Mouse (Mus musculus): ENCODE measurements around the gene Rtp2. TPM values are rescaled to one million over a fixed set of nuclear protein-coding genes. Genes with fewer than 3 reads are reported as not detected.
"Not testable (repeated sequence)": the region's sequence is repeated elsewhere in the genome, so short reads cannot be mapped to it uniquely, and the experiment has no call there.

The Rtp2 gene
- polyA plus RNA-seq, 1 experiment from 2014 or later = not detected

DNA sequence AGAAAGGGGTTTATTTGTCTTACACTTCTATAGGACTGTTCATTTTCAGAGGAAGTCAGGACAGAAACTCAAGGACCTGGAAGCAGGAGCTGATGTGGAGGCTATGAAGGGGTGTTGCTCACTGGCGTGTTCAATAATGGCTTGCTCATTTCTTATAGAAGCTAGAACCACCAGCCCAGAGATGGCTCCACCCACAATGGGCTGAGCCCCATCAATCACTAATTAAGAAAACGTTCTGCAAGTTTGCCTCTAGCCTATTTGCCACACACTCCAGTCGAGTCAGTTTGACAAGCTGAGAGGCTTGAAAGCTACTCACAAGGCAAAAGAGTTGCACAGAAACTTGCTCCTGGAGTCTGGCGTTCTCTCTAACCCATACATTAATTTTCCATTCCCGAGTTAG is 10.5 kb downstream of the Rtp2 start:
- H3K36me3 ChIP-seq (ENCODE audit: control insufficient read depth, insufficient read depth, low read length) = no peaks in the 10 kb centered on the region
- 73% methylated on average over 5 of the region's 5 CpGs for WGBS
- H3K27me3 ChIP-seq (ENCODE audit: control insufficient read depth, insufficient read depth, low read length) = no peaks in the 10 kb centered on the region
- H3K9ac ChIP-seq (ENCODE audit: low read length) = no peak overlapping the region
- H3K9me3 ChIP-seq (ENCODE audit: control insufficient read depth, low read length) = no peaks in the 10 kb centered on the region
- H3K4me1 ChIP-seq (ENCODE audit: control insufficient read depth in 2 of 2, insufficient read depth in 2 of 2, low read length in 2 of 2) = no peaks in the 10 kb centered on the region
- ATAC-seq (ENCODE audit: insufficient number of reproducible peaks, insufficient read depth, low FRiP score, low read depth) = no peak
- H3K27ac ChIP-seq (replicated peaks in 1 of 2; ENCODE audit: control insufficient read depth in 1 of 2, insufficient read depth in 1 of 2, low read depth in 2 of 2, low read length in 2 of 2) = no peak overlapping the region
- H3K4me2 ChIP-seq (ENCODE audit: low read length) = no peak overlapping the region
- H3K4me3 ChIP-seq (ENCODE audit: control insufficient read depth in 1 of 2, insufficient read depth in 1 of 2, low read depth in 1 of 2, low read length in 2 of 2) = no peak overlapping the region

DNA sequence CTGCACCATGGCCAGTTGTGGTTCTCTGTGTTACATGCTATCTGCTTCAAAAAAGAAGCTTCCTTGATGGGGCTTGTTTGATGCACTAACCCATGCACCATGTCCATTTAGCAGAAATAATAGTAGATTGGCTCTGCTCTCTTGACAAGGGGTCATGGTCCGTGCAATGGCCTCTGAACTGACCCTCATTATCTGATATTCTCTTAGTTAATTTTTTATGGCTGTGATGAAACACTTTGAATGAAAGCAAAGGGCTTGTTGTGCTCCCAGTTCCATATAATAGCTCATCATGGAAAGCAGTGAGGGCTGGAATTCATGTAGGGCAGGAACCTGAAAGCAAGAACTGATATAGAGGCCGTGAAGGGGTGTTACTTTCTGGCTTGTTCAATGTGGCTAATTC is 12.8 kb downstream of the Rtp2 start:
- no peak for ATAC-seq (ENCODE audit: insufficient number of reproducible peaks, insufficient read depth, low FRiP score, low read depth)
- Histone ChIP-seq H3K4me2 (ENCODE audit: low read length) (no peak overlapping the region), H3K36me3 (ENCODE audit: control insufficient read depth, insufficient read depth, low read length) (no peaks in the 10 kb centered on the region), H3K4me1 (ENCODE audit: control insufficient read depth in 2 of 2, insufficient read depth in 2 of 2, low read length in 2 of 2) (no peaks in the 10 kb centered on the region), H3K27me3 (ENCODE audit: control insufficient read depth, insufficient read depth, low read length) (no peaks in the 10 kb centered on the region), H3K27ac (replicated peaks in 1 of 2; ENCODE audit: control insufficient read depth in 1 of 2, insufficient read depth in 1 of 2, low read depth in 2 of 2, low read length in 2 of 2) (no peak overlapping the region), H3K9me3 (ENCODE audit: control insufficient read depth, low read length) (no peaks in the 10 kb centered on the region), H3K4me3 (ENCODE audit: control insufficient read depth in 1 of 2, insufficient read depth in 1 of 2, low read depth in 1 of 2, low read length in 2 of 2) (no peak overlapping the region), H3K9ac (ENCODE audit: low read length) (no peak overlapping the region)
- WGBS = 68% methylated on average over 2 of the region's 2 CpGs

DNA sequence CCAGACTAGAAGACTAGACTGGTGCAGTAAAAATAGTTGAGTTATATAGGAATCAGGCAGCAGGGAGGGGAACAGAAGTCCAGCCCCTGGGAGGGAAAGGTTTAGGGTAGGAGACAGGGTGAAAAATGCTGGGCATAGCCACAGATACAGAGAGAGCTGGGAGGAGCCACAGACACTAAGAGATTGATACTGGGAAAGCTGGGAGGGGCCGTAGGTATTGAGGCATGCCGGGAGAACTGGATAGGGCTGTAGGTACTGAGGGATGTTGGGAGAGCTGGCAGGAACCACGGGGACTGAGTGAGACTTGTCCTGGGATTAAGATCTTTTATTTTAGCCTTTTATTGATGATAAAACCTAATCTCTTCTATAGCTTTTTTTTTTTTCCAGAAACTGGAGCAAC is 18.8 kb downstream of the Rtp2 start:
- ATAC-seq (ENCODE audit: insufficient number of reproducible peaks, insufficient read depth, low FRiP score, low read depth) = no peak
- Histone ChIP-seq H3K36me3 (ENCODE audit: control insufficient read depth, insufficient read depth, low read length) (no peaks in the 10 kb centered on the region), H3K27me3 (ENCODE audit: control insufficient read depth, insufficient read depth, low read length) (no peaks in the 10 kb centered on the region), H3K27ac (replicated peaks in 1 of 2; ENCODE audit: control insufficient read depth in 1 of 2, insufficient read depth in 1 of 2, low read depth in 2 of 2, low read length in 2 of 2) (no peak overlapping the region), H3K9me3 (ENCODE audit: control insufficient read depth, low read length) (no peaks in the 10 kb centered on the region), H3K9ac (ENCODE audit: low read length) (no peak overlapping the region), H3K4me2 (ENCODE audit: low read length) (no peak overlapping the region), H3K4me1 (ENCODE audit: control insufficient read depth in 2 of 2, insufficient read depth in 2 of 2, low read length in 2 of 2) (no peaks in the 10 kb centered on the region), H3K4me3 (ENCODE audit: control insufficient read depth in 1 of 2, insufficient read depth in 1 of 2, low read depth in 1 of 2, low read length in 2 of 2) (no peak overlapping the region)
- 24% methylated on average over 3 of the region's 3 CpGs for WGBS

DNA sequence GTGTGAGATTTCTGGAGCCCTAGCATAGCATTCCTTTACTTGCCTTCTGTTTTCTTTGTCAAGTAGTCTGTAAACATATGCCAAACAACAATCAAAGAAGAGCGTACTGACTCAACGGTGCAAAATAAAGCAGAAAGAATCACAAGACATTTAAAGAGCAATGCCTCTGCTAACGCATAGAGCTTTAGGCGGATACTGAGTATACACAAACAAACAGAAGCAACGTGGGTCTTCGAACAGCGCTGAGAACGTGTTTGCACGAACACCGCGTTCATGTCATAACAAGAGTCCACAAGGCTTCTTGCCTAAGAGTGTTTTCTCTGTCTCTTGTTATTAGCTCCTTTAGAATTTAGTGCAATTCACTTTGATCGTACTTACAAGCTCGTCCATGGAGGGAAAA is 19.5 kb downstream of the Rtp2 start:
- 78% methylated on average over 13 of the region's 13 CpGs for WGBS
- no peak overlapping the region for H3K9ac ChIP-seq (ENCODE audit: low read length)
- no peak overlapping the region for H3K27ac ChIP-seq (replicated peaks in 1 of 2; ENCODE audit: control insufficient read depth in 1 of 2, insufficient read depth in 1 of 2, low read depth in 2 of 2, low read length in 2 of 2)
- H3K9me3 ChIP-seq (ENCODE audit: control insufficient read depth, low read length) = no peaks in the 10 kb centered on the region
- H3K4me1 ChIP-seq (ENCODE audit: control insufficient read depth in 2 of 2, insufficient read depth in 2 of 2, low read length in 2 of 2) = no peaks in the 10 kb centered on the region
- no peak overlapping the region for H3K4me3 ChIP-seq (ENCODE audit: control insufficient read depth in 1 of 2, insufficient read depth in 1 of 2, low read depth in 1 of 2, low read length in 2 of 2)
- no peaks in the 10 kb centered on the region for H3K27me3 ChIP-seq (ENCODE audit: control insufficient read depth, insufficient read depth, low read length)
- no peaks in the 10 kb centered on the region for H3K36me3 ChIP-seq (ENCODE audit: control insufficient read depth, insufficient read depth, low read length)
- ATAC-seq (ENCODE audit: insufficient number of reproducible peaks, insufficient read depth, low FRiP score, low read depth) = no peak
- H3K4me2 ChIP-seq (ENCODE audit: low read length) = no peak overlapping the region

- not testable (repeated sequence) for ATAC-seq (ENCODE audit: insufficient number of reproducible peaks, insufficient read depth, low FRiP score, low read depth)
- WGBS = 69% methylated on average over 3 of the region's 3 CpGs
Measured at GRCm38 (mm10) chr16:23909015-23909354, 23.2 kb downstream of the Rtp2 start.

GRCm38 (mm10) chr16:23908076-23909014 is 23.8 kb downstream of the Rtp2 start:
- not testable (repeated sequence) for H3K4me2 ChIP-seq (ENCODE audit: low read length); H3K27me3 ChIP-seq (ENCODE audit: control insufficient read depth, insufficient read depth, low read length); H3K27ac ChIP-seq (replicated peaks in 1 of 2; ENCODE audit: control insufficient read depth in 1 of 2, insufficient read depth in 1 of 2, low read depth in 2 of 2, low read length in 2 of 2); H3K9ac ChIP-seq (ENCODE audit: low read length); H3K9me3 ChIP-seq (ENCODE audit: control insufficient read depth, low read length); H3K4me3 ChIP-seq (ENCODE audit: control insufficient read depth in 1 of 2, insufficient read depth in 1 of 2, low read depth in 1 of 2, low read length in 2 of 2); H3K4me1 ChIP-seq (ENCODE audit: control insufficient read depth in 2 of 2, insufficient read depth in 2 of 2, low read length in 2 of 2); ATAC-seq (ENCODE audit: insufficient number of reproducible peaks, insufficient read depth, low FRiP score, low read depth); H3K36me3 ChIP-seq (ENCODE audit: control insufficient read depth, insufficient read depth, low read length)
- 86% methylated on average over 9 of the region's 9 CpGs for WGBS

More at GRCm38 (mm10) chr16:23909015-23909354, 23.2 kb downstream of the Rtp2 start:
- H3K9me3 ChIP-seq (ENCODE audit: control insufficient read depth, low read length); H3K36me3 ChIP-seq (ENCODE audit: control insufficient read depth, insufficient read depth, low read length); H3K9ac ChIP-seq (ENCODE audit: low read length); H3K4me1 ChIP-seq (ENCODE audit: control insufficient read depth in 2 of 2, insufficient read depth in 2 of 2, low read length in 2 of 2); H3K27me3 ChIP-seq (ENCODE audit: control insufficient read depth, insufficient read depth, low read length); H3K4me2 ChIP-seq (ENCODE audit: low read length); H3K27ac ChIP-seq (replicated peaks in 1 of 2; ENCODE audit: control insufficient read depth in 1 of 2, insufficient read depth in 1 of 2, low read depth in 2 of 2, low read length in 2 of 2); H3K4me3 ChIP-seq (ENCODE audit: control insufficient read depth in 1 of 2, insufficient read depth in 1 of 2, low read depth in 1 of 2, low read length in 2 of 2): not testable (repeated sequence)

GRCm38 (mm10) chr16:23906586-23906985 is 25.6 kb downstream of the Rtp2 start:
- not testable (repeated sequence) for ATAC-seq (ENCODE audit: insufficient number of reproducible peaks, insufficient read depth, low FRiP score, low read depth); H3K4me1 ChIP-seq (ENCODE audit: control insufficient read depth in 2 of 2, insufficient read depth in 2 of 2, low read length in 2 of 2); H3K9me3 ChIP-seq (ENCODE audit: control insufficient read depth, low read length); H3K36me3 ChIP-seq (ENCODE audit: control insufficient read depth, insufficient read depth, low read length); H3K4me2 ChIP-seq (ENCODE audit: low read length); H3K27me3 ChIP-seq (ENCODE audit: control insufficient read depth, insufficient read depth, low read length); H3K4me3 ChIP-seq (ENCODE audit: control insufficient read depth in 1 of 2, insufficient read depth in 1 of 2, low read depth in 1 of 2, low read length in 2 of 2); H3K27ac ChIP-seq (replicated peaks in 1 of 2; ENCODE audit: control insufficient read depth in 1 of 2, insufficient read depth in 1 of 2, low read depth in 2 of 2, low read length in 2 of 2); H3K9ac ChIP-seq (ENCODE audit: low read length)
- 80% methylated on average over 3 of the region's 3 CpGs for WGBS

GRCm38 (mm10) chr16:23901411-23901810 is 30.8 kb downstream of the Rtp2 start:
- Histone ChIP-seq H3K4me2 (ENCODE audit: low read length) (no peak overlapping the region), H3K9me3 (ENCODE audit: control insufficient read depth, low read length) (no peaks in the 10 kb centered on the region), H3K4me3 (ENCODE audit: control insufficient read depth in 1 of 2, insufficient read depth in 1 of 2, low read depth in 1 of 2, low read length in 2 of 2) (no peak overlapping the region), H3K27ac (replicated peaks in 1 of 2; ENCODE audit: control insufficient read depth in 1 of 2, insufficient read depth in 1 of 2, low read depth in 2 of 2, low read length in 2 of 2) (no peak overlapping the region), H3K36me3 (ENCODE audit: control insufficient read depth, insufficient read depth, low read length) (no peaks in the 10 kb centered on the region), H3K27me3 (ENCODE audit: control insufficient read depth, insufficient read depth, low read length) (peaks cover 7% of the 10 kb centered on the region), H3K9ac (ENCODE audit: low read length) (no peak overlapping the region), H3K4me1 (ENCODE audit: control insufficient read depth in 2 of 2, insufficient read depth in 2 of 2, low read length in 2 of 2) (peaks cover 0 to 6% of the 10 kb centered on the region in 2 experiments; a peak in 3 of 4 replicates)
- WGBS = 84% methylated on average over 7 of the region's 7 CpGs
- ATAC-seq (ENCODE audit: insufficient number of reproducible peaks, insufficient read depth, low FRiP score, low read depth) = no peak

Measured in heart, embryonic 14.5 days (tissue).